Mouse (Mus musculus) thymus, postnatal 10 days (tissue): Measurements from ENCODE around the gene Sox8.

Experiments
- DNase-seq, 2 experiments: peaks; one replicate each; pipeline ENCODE4 v3.0.0; 2021; ENCODE audit warnings: low spot score in 2 of 2

The Sox8 gene

GRCm38 (mm10) chr17:25570648-25571452 is at the start of gene Sox8:
TSS of gene Sox8 (minus strand) at chr17:25570686.
- peak; percentile 53 to 58 for DNase-seq

- DNase-seq: no peak
Observed at GRCm38 (mm10) chr17:25618508-25619056, 48.1 kb upstream of the Sox8 start.

- no peak for DNase-seq
Observed at GRCm38 (mm10) chr17:25614723-25615510, 44.4 kb upstream of the Sox8 start.

GRCm38 (mm10) chr17:25613323-25613722 is 42.8 kb upstream of the Sox8 start:
- DNase-seq: no peak

GRCm38 (mm10) chr17:25612537-25612936 is 42.1 kb upstream of the Sox8 start:
- no peak for DNase-seq

GRCm38 (mm10) chr17:25610151-25610550 is 39.7 kb upstream of the Sox8 start:
- peak; percentile 23 to 46 for DNase-seq

GRCm38 (mm10) chr17:25609506-25609828 is 39.0 kb upstream of the Sox8 start:
- no peak for DNase-seq

- peak; percentile 26 to 37 for DNase-seq
Observed at GRCm38 (mm10) chr17:25608821-25609505, 38.5 kb upstream of the Sox8 start.

GRCm38 (mm10) chr17:25608137-25608785 is 37.8 kb upstream of the Sox8 start:
- peak; percentile 71 to 81 for DNase-seq

- no peak for DNase-seq
Observed at GRCm38 (mm10) chr17:25604234-25604633, 33.7 kb upstream of the Sox8 start.

- peak; percentile 43 to 47 for DNase-seq
Observed at GRCm38 (mm10) chr17:25602366-25602765, 31.9 kb upstream of the Sox8 start.

- DNase-seq: no peak
Observed at GRCm38 (mm10) chr17:25597537-25597936, 27.1 kb upstream of the Sox8 start.

- DNase-seq: no peak
Observed at GRCm38 (mm10) chr17:25595495-25595894, 25.0 kb upstream of the Sox8 start.

GRCm38 (mm10) chr17:25593411-25594261 is 23.1 kb upstream of the Sox8 start:
- no peak for DNase-seq

GRCm38 (mm10) chr17:25592336-25592735 is 21.9 kb upstream of the Sox8 start:
- no peak for DNase-seq

GRCm38 (mm10) chr17:25590985-25591384 is 20.5 kb upstream of the Sox8 start:
- no peak for DNase-seq

- no peak for DNase-seq
Observed at GRCm38 (mm10) chr17:25590068-25590467, 19.6 kb upstream of the Sox8 start.

- DNase-seq: no peak
Observed at GRCm38 (mm10) chr17:25584646-25585045, 14.2 kb upstream of the Sox8 start.

GRCm38 (mm10) chr17:25583858-25584257 is 13.4 kb upstream of the Sox8 start:
- no peak for DNase-seq

GRCm38 (mm10) chr17:25583099-25583498 is 12.6 kb upstream of the Sox8 start:
- DNase-seq: no peak

GRCm38 (mm10) chr17:25582076-25582475 is 11.6 kb upstream of the Sox8 start:
- no peak for DNase-seq
